Mouse (Mus musculus) cerebellum, adult 11-12 months (tissue): Measurements from ENCODE around the gene Pdlim4.
"Not testable (repeated sequence)": the region's sequence is repeated elsewhere in the genome, so short reads cannot be mapped to it uniquely, and the experiment has no call there.

Experiments
- DNase-seq: peaks from one replicate; pipeline ENCODE4 v3.0.0; 2022

Gene Pdlim4

GRCm38 (mm10) chr11:54011255-54011654 lies 57.6 kb downstream of the Pdlim4 start:
- DNase-seq: no peak

GRCm38 (mm10) chr11:54008416-54008920 lies 60.3 kb downstream of the Pdlim4 start:
- DNase-seq: no peak

GRCm38 (mm10) chr11:54007717-54008116 lies 61.1 kb downstream of the Pdlim4 start:
- DNase-seq: peak; percentile 95

- peak; percentile 83 for DNase-seq
Measured at GRCm38 (mm10) chr11:54006901-54007300, 61.9 kb downstream of the Pdlim4 start.

- not testable (repeated sequence) for DNase-seq
Measured at GRCm38 (mm10) chr11:54006362-54006761, 62.5 kb downstream of the Pdlim4 start.
